Mouse (Mus musculus): Measurements from ENCODE around the gene Igsf6.
"Not testable (repeated sequence)": the region's sequence is repeated elsewhere in the genome, so short reads cannot be mapped to it uniquely, and the experiment has no call there.

Gene Igsf6

GRCm38 (mm10) chr7:121059477-121060218, 14.7 kb downstream of the Igsf6 start:
- ATAC-seq (ENCODE audit: insufficient number of reproducible peaks, low FRiP score, low TSS enrichment): no peak

GRCm38 (mm10) chr7:121053071-121053470, 21.3 kb downstream of the Igsf6 start:
- no peak for ATAC-seq (ENCODE audit: insufficient number of reproducible peaks, low FRiP score, low TSS enrichment)

DNA sequence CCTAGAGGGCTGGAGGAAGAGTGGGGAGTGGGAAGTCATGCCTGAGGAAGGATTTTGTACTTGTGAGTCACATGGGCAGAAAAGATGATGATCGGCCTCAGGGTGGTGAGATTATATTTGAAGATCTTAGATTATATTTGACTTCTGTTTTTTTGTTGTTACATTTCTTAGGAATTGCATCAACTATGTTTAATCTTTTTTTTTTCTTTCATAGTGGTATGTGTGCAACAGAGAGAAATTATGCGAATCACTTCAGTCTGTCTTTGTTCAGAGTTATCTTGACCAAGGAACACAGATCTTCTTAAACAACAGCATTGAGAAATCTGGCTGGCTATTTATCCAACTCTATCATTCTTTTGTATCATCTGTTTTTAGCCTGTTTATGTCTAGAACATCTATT, 26.7 kb downstream of the Igsf6 start:
- ATAC-seq (ENCODE audit: insufficient number of reproducible peaks, low FRiP score, low TSS enrichment): no peak

- ATAC-seq (ENCODE audit: insufficient number of reproducible peaks, low FRiP score, low TSS enrichment): no peak
Measured at GRCm38 (mm10) chr7:121045671-121046453, 28.5 kb downstream of the Igsf6 start.

DNA sequence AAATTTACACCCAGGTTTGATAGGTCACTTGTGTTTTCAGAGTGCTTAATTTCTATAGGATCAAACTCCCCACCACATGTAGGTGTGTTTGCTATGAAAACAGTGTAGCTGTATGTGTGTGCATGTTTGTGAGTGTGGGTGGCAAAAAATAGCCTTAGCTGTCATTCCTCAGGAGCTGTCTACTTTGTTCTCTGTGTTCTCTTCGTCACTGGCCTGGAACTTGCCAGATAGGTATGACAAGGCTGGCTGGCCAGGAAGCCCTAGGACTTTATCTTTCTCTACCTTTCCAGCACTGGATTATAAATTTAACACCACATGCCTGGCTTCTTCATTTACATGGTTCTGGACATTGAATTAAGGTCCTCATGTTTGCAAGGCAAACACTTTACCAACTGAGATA, 30.1 kb downstream of the Igsf6 start:
- ATAC-seq (ENCODE audit: insufficient number of reproducible peaks, low FRiP score, low TSS enrichment): no peak

DNA sequence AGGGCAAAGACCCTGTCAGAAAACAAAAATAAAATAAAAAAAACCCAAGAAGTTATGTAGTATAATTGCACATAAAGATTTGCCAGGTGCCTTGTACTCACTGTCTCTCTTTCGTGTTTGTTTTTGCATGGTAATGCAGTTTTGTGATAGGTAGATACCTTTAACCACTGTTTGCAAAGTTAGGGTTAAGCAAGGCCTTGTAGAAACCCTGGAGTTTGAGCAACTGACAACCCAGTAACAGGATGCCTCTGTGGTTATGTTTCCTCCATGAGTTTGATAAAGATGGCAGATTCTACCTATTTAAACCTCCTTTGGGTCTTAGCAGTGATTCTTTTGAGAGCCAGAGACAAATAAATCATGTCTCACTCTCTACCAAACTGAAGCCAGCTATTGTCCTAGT, 30.9 kb downstream of the Igsf6 start:
- ATAC-seq (ENCODE audit: insufficient number of reproducible peaks, low FRiP score, low TSS enrichment): no peak

DNA sequence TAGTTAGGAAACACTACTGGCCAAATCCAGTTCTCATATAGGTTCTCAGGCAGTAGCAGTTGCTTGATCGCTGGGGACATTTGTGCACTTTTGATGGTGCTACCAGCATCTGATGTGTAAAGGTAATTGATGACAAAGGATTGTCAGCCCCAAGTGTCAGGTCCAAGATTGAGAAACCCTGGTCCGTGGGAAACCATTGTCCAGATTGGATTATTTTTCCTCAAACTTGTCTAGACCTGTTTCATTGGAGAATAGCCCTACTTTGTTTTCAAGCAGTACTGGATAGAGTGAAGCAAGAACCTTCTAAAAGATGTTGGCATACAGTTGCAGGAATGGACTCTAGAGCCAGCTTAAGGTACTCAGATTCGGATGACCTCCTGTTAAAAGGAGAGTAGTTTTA, 31.4 kb downstream of the Igsf6 start:
- ATAC-seq (ENCODE audit: insufficient number of reproducible peaks, low FRiP score, low TSS enrichment): no peak

- no peak for ATAC-seq (ENCODE audit: insufficient number of reproducible peaks, low FRiP score, low TSS enrichment)
Measured at GRCm38 (mm10) chr7:121041989-121042388, 32.4 kb downstream of the Igsf6 start.

GRCm38 (mm10) chr7:121040595-121040994, 33.8 kb downstream of the Igsf6 start:
- no peak for ATAC-seq (ENCODE audit: insufficient number of reproducible peaks, low FRiP score, low TSS enrichment)

DNA sequence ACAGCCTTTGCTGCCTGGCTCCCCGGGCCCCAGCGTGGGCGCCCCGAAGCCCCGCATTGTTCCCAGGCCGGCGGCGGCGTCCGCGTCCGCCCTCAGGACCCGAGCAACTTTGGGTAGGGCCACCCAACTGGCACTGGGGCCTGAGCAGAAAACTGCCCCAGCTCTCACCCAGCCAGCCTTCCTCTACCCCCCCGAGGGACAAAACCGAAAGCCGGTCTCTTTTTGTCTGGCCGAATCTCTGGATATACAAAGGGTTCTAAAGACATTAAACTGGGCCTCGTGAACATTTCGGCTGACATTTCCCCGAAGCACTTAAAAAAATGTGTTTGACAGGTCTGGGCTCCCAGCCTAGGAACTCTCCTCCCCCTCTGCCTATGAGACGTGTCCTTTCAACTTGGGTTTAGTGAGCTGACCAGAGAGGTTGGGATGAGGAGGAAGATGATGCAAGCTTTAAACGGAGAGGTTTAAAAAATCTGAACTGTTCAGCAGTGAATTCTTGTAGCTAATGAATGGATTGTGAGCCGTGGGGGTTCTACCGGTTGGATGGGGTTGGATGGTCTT, 39.1 kb downstream of the Igsf6 start:
- peak; percentile 38; the same call in 1 of the 2 replicates for ATAC-seq (ENCODE audit: insufficient number of reproducible peaks, low FRiP score, low TSS enrichment)

- ATAC-seq (ENCODE audit: insufficient number of reproducible peaks, low FRiP score, low TSS enrichment): peak; percentile 74
Measured at GRCm38 (mm10) chr7:121034701-121035141, 39.7 kb downstream of the Igsf6 start.

GRCm38 (mm10) chr7:121033856-121034652, 40.3 kb downstream of the Igsf6 start, which contains the start of gene Mettl9:
Mettl9 (plus strand) TSS chr7:121034445.
- peak; percentile 98 for ATAC-seq (ENCODE audit: insufficient number of reproducible peaks, low FRiP score, low TSS enrichment)

GRCm38 (mm10) chr7:121029947-121030346, 44.4 kb downstream of the Igsf6 start:
- ATAC-seq (ENCODE audit: insufficient number of reproducible peaks, low FRiP score, low TSS enrichment): not testable (repeated sequence)

- ATAC-seq (ENCODE audit: insufficient number of reproducible peaks, low FRiP score, low TSS enrichment): no peak
Measured at GRCm38 (mm10) chr7:121026300-121026699, 48.1 kb downstream of the Igsf6 start.

DNA sequence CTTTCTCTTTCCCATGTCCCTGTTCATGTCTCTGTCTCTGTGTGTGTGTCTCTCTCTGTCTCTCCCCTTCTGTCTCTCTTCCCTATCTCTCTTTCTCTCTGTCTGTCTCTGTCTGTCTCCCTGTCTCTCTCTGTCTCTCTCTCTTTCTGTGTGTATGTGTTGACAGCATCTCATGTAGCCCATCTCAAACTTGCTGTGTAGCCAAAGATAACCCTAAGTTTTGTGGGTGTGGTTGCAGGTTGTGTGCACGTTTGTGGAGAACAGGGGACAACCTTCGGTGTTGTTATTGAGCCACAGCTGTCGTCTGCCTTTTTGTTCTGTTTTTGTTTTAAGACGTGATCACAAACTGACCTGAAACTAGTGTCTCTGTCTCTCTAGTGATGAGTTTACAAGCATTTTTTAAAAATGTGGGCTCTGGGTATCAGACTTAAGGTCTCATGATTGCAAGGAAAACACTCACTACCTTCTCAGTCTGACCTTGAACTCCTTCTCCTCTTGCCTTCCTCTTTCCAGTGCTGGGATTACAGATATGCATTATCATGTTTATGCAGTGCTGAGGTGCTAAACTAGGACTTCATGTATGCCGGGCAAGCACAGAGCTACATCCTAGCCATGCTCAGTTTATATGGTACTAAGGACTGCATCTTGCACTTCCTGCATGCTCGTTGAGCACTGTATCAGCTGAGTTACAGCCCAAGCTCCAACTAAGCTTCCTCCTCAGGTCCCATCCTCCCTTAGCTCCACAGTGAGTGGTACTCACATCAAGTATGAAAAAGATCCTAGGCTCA, 49.0 kb downstream of the Igsf6 start:
- ATAC-seq (ENCODE audit: insufficient number of reproducible peaks, low FRiP score, low TSS enrichment): no peak

DNA sequence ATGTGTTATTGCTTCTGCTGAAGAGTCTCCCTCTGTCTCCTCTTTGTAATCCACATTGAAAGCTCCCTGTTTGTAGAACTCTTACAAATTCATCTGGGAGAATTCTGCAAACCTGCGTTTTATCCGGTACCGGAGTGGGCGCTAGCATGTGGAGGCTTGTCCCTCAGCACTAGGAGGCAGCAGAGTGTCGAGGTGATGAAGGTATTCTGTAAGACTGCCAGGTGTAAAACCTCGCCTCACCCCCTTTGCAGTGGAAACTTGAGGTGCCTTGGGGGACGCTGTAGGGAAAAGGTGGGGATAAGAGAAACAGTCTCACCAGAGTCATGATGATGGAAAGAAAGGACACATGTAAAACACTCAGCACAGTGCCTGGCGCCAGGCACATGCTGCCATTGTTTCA, 54.1 kb downstream of the Igsf6 start:
- no peak for ATAC-seq (ENCODE audit: insufficient number of reproducible peaks, low FRiP score, low TSS enrichment)

DNA sequence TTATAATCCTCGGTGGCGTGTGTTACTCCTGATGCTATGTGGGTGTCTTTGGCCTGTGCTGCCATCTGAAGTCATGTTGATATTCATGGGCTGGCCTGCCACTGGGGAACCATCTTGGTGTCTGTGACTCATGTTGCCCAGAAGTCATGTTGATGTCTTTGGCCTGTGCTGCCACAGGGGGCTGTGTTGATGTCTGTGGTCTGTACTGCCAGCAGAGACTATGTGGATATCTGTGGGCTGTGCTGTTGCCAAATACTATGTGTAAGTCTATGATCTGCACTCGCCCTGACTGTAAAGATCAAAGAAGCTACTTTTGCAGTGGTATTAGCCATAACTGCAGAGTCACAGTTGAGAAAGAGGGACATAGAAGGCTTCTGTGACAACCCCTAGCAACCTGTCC, 55.6 kb downstream of the Igsf6 start:
- ATAC-seq (ENCODE audit: insufficient number of reproducible peaks, low FRiP score, low TSS enrichment): no peak

DNA sequence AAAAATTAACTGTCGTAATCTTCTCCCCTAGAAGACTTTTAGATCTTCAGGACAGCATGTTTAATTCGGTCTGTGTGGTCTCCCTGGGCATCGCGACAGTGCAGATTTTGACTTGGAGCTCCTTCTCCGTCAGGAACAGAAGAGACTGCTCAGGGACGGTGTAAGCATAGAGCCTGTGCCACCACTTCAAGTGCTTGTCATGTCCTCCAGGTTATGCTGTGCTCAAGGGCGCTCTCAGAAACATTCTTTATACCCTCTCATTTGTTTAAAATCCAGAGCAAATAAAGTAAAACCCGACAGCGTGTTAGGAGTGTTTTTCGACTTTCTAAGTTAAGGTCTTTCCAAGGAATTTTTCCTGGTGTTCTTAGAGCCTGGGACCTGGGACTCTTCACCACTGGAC, 59.9 kb downstream of the Igsf6 start:
- ATAC-seq (ENCODE audit: insufficient number of reproducible peaks, low FRiP score, low TSS enrichment): no peak

Measured in cerebellum, adult (tissue).